Mouse (Mus musculus) neural tube, embryonic 10.5 days (tissue): Measurements from ENCODE around the gene Bmp6.
A peak's percentile ranks its signal among the peaks of the same experiment; 100 is the strongest.

Experiments used
- DNase-seq: peaks from one replicate; pipeline ENCODE4 v3.0.0-alpha.2; 2017; ENCODE audit warnings: low spot score; ENCODE audit errors: extremely low spot score

Bmp6 gene

DNA sequence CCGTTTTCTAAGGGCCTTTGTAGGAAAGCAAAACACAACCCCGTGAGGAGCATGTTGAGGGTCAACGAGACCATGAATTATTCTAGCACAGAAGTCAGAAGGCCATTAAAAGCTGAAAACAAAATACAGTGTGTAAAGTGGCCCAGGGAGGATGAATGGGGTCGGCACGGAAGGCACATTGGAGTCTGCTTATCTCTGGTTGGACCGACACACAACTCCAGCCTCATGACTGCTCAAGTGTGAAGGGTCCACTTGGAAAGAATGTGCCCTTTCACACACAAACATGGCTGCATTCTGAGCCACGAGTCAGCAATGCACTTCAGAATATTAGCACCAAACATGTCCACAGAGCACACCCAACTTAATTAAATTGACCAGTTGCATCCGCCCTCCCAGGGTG is 84.8 kb downstream of the Bmp6 start:
- DNase-seq, result no peak

DNA sequence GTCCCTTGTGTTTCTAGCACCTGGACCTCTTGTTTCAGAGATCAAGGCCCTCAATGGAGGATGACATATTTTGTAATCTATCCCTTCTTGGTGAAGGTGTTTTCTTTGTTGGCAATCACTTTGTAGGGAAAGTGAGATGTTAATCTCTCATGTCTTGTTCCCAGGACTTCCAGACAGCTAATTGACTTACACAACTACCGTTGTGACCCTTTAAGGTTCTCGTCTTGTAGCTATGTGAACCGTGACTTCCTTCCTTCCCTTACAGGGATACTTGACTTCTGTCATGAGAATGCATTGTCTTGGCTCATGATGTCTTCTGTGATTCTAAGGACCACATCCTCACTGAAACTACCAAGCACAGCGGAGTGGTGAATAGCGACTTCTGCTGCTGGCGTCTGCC is 85.2 kb downstream of the Bmp6 start:
- no peak for DNase-seq

DNA sequence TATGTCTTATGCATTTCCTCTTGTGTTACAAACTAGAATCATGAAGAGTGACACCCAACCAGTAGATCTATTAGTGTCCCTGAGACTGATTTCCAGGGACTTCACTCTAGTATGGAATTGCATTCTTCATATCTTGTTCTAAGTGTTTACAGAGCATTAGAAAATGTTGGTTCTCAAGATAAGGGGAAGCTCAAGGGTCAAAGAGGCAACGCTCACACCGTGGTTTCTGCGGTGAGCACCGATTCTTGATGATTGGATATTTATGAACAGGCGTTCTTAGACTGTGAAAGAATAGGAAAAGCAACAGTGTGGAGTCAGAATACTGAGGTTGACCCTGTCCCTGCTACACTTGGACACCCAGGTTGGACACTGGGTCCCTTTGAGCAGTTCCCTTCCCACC is 89.9 kb downstream of the Bmp6 start:
- DNase-seq, result no peak

DNA sequence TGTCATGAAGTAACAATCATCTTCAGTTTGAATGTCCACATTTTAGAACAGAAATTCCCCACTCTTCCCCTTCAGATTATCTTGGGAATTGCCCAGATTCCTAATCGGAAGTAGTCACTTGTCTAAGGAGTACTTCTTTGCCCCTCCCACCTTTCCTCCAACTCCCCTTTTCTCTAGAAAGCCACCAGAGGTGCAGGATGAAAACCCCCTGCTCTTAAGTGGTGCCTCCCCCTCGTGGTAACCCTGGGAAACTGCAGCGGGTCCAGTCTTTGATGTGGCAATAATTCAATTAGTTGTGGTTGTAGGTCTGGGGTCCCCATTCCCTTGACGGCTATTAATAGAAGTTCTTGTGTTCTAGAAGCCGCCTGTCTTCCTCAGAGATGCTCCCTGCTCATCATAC is 93.0 kb downstream of the Bmp6 start:
- DNase-seq, result no peak

DNA sequence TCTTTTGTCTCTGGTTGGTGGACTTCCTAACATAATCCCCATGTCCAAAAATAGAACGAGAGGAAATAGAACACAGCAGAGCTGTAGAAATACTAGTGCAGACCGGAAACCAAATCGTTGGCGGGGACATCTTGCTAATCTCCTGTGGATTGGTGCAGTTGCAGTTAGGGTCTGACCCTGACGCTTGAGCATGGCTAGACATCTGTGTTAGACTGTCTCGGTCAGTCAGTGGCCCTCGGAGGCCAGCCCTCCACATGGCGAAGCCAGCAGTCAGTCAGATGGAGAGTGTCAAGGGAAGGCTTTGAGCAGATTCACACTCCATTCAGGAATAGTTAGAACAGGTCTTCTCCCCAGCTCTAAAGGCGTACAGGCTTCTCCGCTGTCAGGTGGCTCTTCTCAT is 95.3 kb downstream of the Bmp6 start:
- no peak for DNase-seq

DNA sequence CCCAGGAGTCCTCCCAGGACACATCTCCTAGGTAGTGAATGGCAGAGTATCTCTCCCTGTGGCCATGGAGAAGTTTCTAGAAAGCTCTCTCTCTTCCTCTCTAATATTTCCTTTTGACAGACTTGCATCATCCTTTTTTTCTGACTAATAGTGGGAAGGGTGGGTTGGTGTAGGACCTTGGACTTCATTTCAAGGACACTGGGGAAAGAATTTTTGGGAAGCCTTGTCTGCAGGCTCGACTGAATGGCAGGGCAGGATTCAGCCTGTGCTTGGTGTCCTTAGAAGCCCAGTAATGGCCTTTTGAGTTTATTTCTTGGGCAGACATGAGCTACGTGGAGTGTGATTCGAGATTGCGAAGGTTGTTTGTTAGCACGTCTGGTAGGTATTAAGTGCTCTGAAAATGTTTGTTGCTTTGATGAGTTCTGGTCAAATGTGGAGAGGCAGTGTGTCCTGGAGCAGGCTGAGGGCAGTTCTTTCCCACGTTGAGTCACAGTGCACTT is 103.7 kb downstream of the Bmp6 start:
- no peak for DNase-seq

DNA sequence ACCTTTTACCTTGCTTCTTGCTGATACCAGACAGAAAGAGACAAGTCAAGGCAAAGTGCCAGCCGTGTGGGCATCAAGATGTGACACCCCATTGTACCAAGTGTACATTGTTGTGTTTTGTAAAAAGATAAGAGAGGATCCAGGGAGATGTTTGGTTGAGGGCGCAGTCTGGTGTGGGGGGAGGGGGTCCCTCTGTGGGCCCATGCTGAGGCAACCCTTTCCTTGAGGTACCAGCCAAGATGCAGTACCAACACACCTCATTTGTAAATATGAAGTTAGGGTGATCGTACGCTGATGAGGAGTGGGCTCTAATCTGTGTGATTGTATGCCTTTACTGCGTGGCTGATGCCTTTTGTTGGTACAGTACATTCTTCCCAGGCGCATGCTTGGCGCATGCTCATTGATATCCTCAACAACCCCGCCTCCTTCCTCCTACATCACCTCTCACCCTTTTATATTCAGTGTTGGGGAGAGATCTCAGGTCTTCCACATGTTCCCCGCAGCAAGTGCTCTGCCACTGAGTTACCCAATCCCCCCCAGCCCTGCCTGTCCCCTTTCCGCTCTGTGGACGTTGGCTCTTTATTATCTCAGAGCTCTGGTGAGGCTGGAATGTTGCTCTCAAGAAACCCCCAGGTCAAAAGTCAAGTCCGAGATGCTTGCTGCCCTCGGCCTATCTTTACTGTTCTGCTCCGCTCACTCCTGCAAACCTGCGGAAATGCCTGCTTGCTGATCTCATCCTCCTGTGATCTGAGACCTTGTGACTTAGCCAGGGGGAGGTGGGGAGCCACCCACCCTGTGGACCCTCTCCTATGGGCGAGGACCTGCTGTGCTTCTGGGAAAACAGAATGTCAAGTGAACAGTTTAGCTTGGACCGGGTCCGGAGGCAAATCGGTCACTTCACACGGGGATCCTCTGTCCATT is 105.4 kb downstream of the Bmp6 start:
- no peak for DNase-seq

DNA sequence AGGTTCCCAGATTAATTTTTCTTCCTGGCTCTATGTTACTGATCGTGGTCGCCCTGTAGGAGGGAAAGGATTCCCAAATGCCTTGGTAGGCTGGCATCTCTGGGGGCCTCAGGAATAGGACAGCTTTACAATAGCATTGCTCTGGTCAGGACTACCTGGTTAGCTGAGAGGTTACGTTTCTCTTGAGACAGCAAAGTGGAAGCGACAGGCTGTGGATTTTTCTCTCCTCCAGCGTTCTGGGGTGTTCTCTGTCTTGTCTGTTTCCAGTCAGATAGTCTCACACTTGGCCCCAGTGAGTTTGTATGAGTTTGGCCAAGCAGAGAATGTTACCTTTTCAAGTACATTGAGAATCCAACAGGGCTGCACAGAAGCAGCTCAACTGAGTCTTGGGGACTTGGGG is 106.5 kb downstream of the Bmp6 start:
- DNase-seq, result no peak

DNA sequence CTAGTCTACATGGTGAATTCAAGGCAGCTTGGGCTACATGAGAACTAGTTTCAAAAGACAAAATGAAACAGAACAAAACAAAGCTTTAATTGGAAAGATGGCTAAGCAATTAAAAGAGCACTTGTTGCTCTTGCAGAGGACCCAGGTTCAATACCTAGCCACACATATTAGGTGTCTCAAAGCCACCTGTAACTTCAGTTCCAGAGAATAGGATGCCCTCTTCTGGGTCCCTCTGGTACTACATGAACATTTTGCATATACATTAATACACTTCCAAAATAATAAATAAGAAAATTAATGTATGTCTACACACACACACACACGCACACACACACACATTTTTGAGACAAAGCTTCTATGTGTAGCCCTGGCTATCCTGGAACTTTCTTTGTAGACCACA is 118.5 kb downstream of the Bmp6 start:
- DNase-seq, result no peak

DNA sequence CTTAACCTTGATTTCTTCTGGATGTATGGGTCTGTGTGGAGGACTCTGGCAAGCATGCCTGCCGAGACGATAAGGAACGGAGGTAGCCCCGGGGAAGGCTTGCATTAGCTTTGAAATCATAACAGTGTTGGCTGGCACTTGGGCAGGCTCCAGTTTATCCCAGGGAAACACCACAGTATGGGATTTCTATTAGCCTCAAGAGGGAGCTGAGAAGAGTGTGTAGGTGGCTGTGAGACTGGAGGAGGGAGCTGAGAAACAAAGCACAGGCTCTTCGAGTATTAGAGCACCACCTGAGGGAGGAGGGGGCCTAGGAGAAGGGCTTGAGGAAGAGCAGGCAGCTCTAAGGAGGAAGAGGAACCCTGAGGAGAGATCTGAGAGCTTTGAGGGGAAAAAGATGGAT is 126.0 kb downstream of the Bmp6 start:
- no peak for DNase-seq

DNA sequence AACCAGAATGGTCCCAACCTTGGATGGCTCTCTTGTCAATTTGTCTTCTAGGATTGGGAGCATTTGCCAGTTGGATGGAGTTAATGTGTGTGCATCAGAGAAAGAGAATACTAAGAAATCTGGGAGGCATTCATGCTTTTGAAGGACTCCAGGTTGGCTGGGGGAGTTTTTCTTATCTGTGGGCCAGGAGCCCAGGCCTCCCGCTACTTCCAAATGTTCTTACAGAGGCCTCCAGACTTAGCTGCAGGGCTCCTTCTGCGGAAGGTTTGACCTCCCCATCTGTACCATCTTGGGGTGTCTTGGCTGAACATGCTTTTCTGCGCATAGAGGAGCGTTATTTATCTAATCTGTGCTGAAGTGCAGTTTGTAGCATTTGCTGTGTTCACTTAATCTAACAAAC is 127.7 kb downstream of the Bmp6 start:
- DNase-seq, result no peak

DNA sequence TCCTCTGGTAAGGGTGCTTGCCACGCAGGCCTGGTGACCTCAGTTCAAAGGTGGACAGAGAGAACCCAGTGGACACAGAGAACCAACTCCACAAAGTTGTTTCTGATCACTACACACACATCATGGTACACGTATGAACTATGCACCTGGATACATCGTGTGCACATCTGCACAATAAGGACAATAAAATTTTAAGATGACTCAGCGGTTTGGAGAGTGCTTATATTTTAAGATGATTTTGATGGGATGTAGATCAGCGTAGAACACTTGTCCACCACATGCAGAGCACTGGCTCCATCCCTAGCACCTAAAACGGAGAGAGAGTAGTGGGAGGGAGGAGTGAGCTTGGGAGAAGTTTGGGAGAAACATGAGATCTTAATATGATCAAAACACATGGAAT is 128.6 kb downstream of the Bmp6 start:
- DNase-seq, result no peak

DNA sequence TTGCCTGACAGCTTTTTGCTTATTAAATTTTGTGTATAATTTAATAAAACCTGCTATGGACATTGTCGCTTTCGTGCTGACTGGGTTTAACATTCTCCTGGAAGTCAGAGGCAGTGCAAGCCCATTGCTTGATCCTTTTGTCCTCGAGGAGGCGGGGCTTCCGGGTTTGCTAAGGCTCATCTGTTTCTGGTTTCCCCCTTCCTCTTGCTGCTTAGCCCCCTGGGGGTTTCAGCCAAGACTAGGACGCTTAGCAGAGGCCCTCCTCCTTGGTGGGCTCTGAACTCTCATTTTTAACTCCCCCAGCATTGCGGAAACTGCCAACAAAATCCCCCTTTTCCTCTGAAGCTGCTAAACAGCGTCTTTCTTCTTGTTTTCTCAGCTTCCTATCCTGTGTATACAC is 132.0 kb downstream of the Bmp6 start:
- no peak for DNase-seq

DNA sequence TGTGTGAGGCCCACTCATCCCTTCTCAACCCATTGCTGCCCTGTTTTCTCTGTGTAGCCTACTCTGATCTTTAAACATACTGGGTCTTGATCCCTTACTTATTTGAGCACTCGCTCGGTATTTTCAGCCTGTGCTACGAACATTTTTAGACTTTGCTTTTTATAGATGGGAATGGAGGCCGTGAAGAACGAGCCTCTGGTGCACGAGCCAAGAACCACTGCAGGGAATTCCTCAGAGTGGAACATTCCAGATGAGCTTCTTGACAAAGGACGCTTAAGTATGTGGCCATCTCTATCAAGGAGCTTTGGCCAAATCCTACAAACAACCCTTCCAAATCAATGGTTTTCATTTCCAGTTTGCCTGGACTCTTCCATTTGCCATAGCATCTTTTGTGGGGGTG is 136.1 kb downstream of the Bmp6 start:
- DNase-seq, result no peak

DNA sequence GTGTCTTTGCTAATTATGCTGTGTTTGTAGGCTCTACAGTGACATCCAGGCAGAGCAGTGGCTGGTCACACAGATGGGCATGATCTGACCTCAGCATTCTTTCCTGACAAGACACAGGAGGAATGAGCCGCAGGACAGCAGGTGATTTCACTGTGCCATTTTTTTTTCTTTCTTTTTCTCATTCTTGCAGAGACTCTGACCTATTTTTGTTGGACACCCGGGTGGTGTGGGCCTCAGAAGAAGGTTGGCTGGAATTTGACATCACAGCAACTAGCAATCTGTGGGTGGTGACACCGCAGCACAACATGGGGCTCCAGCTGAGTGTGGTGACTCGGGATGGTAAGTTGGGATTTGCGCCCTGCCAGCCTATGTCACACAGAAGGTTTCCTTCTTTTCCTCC is 139.8 kb downstream of the Bmp6 start:
- DNase-seq, result no peak

DNA sequence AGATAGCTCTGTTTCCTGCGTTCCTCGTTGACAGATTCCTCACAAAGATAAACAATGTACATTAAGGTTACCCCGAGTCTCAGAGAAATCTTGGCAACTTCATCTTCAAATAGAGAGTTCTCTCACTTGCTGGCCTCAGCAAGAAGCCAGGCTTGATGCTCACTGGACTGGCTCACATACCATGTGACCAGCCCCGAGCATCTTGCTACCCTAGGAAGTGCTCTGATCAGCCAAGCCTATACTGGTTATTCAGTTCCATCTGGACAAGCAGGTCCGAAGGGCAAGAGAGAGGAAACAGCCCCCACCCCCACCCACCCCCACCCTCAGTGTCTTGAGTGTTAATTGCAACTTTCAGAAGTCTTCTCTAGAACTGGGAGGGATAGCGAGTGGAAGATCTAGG is 141.9 kb downstream of the Bmp6 start:
- DNase-seq, result no peak

DNA sequence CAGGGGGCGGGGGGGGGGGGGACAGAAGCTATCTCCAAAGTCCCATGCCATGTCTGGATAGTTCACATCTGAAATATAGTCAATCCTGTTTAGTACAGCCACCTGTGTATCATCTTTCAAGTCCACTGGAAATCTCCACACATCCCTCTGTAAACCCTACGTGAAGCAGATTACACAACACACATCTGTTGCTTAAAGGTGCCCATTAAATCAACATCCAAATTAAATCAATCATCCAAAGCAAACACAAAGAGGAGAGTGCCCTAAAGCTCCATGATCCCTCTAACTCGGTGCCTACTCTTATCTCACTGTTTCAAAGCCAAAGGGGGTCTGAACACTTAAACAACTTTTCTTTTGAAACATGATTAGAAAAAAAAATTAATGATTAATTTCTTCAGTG is 151.8 kb downstream of the Bmp6 start:
- DNase-seq, result no peak

DNA sequence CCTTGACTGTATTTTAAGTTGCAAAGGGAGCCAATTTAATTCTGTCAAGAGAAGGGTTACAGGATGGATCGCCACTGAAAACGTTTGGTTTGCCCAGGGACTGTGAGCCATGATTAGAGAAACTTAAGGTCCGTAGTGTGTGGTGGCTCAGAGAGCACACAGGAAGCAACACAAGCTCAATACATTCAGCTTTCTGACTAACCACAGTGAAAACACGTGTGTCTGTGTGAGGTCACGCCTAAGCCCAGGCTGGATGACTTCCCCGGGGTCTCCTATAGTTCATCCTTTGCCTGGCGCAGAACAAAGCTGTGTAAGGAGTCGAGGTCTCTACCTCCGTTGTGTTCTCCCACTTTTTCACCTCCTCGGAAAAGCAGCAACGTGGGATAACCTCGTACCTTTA is 156.4 kb downstream of the Bmp6 start:
- DNase-seq, result no peak

DNA sequence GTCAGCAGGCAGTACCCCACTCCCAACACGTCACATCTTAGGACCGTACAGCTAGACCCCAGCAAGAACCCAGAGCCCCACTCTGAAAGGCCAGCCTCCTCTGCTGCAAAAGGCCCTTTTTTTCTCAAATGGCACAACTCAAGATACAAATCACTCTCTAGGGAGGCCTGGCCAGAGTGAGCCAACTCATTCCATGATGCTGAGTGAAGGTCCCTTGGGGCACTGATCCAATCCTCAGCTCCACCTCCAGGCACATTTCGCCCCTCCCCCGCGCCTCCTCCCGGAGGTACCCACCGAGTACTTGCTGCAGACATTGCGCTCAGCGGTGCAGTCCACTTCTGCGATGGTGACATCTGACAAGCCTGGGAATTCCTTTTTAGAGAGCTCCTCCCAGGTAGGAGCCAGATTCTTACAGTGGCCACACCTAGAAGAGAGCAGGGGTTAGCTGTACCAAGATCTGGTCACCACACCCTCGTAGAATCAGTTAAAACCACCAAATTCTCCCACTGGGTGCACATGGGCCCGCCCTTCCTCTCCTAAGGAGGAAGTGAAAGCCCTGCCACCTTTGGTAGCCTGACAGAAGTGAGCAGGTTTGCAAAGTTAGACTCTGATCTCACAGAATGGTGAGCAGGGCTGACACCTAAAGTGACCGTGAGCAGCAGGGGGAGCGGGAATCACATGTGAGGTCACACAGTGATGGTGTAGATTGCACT is 158.4 kb downstream of the Bmp6 start:
- DNase-seq, result no peak

DNA sequence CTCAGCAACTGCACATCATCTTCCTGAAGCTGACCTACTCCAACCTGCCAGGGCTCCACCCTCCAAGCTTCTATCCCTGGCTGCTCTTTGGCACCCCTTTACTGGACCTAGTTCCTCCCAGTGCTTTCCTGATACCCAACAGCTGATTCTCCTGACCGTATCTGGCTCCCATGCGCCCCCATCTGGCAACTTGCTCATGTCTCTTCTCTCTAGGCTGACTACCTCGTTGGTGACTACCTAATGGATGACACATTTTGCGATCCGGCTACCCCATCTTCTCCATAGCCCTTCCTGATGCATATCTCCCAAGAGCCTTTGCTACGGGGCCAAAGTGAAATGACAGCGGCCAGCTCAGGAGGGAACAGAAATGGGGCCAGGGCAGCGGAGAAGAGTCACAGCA is 161.4 kb downstream of the Bmp6 start:
- DNase-seq, result peak; percentile 21

DNA sequence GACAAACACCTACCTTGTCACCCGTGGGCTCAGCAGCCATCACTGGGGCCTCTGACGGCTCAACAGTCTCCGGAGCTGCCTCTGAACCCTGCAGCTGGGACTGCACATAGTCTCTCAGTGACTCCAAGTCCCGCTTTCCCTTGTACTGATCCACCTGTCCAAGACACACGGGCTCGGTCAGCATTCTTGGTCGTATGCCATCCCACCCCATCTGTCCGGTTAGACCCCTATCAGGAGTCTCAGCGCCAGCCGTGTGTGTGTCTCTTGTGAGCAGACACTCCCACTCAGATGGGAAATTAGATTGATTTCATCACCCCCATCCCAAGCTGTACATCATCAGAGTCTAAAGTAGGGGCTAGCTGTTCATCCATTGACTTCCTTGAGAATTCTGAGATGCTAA is 162.0 kb downstream of the Bmp6 start:
- no peak for DNase-seq

DNA sequence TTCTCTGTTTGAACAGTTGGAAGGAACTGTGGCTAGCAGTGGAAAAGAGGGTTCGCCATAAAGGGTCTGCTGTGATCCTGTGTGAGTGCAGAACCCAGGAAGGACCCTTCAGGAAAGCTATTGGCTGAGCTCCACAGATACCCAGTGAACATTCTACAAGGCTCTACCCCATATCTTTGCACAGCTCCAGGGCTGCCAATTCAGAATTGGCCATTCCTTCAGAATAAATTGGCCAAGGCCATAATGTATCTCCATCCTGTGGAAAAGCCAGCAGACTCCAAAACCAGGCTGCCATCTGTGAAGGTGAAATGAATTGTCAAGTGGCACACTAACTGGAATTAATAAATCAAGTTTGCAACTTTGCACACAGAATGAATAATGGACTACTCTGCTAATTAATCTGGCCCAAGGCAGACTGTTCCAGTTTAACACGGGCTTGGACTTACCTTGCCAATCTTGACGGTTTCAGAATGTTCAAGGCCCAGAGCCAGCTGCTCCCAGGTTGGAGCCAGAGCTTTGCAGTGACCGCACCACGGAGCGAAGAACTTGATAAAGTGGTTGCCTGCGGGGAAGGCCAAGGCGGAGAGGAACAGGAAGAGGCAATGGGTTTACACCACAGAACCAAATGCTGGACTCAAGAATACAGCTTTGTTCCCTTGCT is 164.9 kb downstream of the Bmp6 start:
- no peak for DNase-seq
